Mouse (Mus musculus): Measurements from ENCODE around the gene Irs3. TPM values are rescaled to one million over a fixed set of nuclear protein-coding genes. Genes with fewer than 3 reads are reported as not detected.

Gene Irs3
- polyA plus RNA-seq, 1 experiment from 2014 or later = 0.16 TPM

DNA sequence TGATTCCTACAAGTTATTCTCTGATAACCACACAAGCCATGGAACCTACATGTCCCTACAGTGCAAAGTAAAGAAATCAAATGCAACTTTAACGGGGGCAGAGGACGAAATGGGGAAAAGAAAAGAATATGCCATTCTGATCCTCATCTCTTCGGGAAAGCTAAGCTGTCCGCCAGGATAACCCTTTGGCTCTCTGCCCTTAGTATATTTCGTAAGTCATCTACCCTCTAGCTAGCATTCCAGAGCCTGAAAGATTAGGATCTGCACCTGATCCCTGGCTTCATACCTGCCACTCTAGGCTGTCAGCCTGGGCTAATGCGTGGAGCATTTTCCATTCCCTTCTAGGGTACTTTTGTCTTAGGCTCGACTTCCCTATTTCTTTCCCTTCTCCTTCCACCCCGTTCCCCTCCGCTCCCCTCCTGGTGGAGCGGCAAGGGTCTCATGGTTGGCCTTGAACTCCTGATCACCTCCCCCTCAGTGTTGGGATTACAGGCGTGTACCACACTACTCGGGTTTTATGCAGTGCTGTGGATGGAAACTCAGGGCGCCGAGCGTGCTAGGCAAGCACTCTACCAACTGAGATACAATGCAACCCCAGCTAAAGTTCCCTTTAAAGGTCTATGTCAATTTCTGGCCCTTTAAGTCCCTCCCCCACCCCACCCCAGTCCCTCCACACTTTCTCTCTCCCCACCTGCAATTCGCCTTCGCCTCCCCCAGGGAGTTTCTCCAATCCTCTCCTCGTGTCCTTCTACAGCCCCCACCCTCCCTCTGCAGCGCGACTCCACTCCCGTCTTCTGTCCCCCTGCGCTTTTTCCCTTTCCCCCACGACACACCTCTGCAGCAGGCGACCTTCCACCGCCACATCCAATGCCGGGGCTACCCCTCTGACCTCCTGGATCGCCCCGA is 38.1 kb upstream of the Irs3 start:
- no peak for ATAC-seq
- H3K4me3 ChIP-seq (ENCODE audit: low read length) = peak overlapping the region; percentile 78
- H3K4me2 ChIP-seq (ENCODE audit: low read length) = peak overlapping the region; percentile 94
- peaks cover 17% of the 10 kb centered on the region for H3K4me1 ChIP-seq (ENCODE audit: control insufficient read depth, insufficient read depth, low read depth, low read length)
- WGBS = 12% methylated on average over 28 of the region's 28 CpGs
- H3K36me3 ChIP-seq (ENCODE audit: control insufficient read depth, insufficient read depth, low read length) = no peaks in the 10 kb centered on the region
- no peaks in the 10 kb centered on the region for H3K9me3 ChIP-seq (ENCODE audit: control insufficient read depth, low read length)
- no peaks in the 10 kb centered on the region for H3K27me3 ChIP-seq (replicated peaks; ENCODE audit: control insufficient read depth, insufficient read depth, low read length)
- H3K27ac ChIP-seq (ENCODE audit: low read depth, low read length) = peak overlapping the region; percentile 88
- H3K9ac ChIP-seq (ENCODE audit: low read depth, low read length) = peak overlapping the region; percentile 77

DNA sequence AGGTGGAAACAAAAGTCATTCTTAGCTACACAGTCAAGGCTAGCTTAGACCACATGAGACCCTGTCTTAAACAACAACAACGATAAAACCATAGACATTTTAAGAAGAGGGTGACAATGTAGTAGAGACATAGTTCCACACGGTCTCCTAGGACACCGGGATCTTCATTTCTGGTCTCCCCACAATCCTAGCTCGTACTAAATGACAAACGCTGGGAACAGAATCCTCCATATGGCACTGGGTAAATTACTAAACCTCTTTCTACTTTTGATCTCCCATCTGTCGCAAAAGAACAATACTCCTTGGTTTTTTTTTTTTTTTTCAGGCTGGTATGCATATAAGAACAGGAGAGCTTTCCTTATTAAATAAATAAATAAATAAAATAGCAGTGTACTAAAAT is 37.0 kb upstream of the Irs3 start:
- Histone ChIP-seq H3K9ac (ENCODE audit: low read depth, low read length) (0 out of 2 replicates have a peak overlapping the region, but pooled peaks have one; percentile 18), H3K27ac (ENCODE audit: low read depth, low read length) (no peak overlapping the region), H3K4me1 (ENCODE audit: control insufficient read depth, insufficient read depth, low read depth, low read length) (peaks cover 17% of the 10 kb centered on the region), H3K9me3 (ENCODE audit: control insufficient read depth, low read length) (no peaks in the 10 kb centered on the region), H3K27me3 (replicated peaks; ENCODE audit: control insufficient read depth, insufficient read depth, low read length) (no peaks in the 10 kb centered on the region), H3K4me3 (ENCODE audit: low read length) (no peak overlapping the region), H3K4me2 (ENCODE audit: low read length) (peak overlapping the region; percentile 29; the same call in 1 of the 2 replicates), H3K36me3 (ENCODE audit: control insufficient read depth, insufficient read depth, low read length) (no peaks in the 10 kb centered on the region)
- no peak for ATAC-seq
- 66% methylated on average over 6 of the region's 6 CpGs for WGBS

DNA sequence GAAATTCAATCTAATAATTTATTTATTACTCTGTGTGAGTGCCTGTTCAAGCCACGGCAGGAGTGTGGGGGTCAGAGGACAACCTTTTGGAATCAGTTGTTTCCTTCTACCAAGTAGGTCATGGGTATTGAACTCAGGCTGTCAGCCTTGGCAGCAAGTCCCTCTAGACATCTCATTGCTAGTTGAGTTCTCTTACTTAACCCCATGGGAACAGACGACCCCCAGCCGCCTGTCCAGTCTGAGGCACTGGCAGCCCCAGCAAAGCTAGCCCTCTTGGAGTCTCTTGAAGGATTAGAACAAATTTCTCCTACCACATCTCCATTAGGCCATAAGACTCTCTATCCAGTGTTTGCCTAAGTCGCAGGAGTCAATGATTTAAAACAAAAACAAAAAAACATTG is 34.2 kb upstream of the Irs3 start:
- no peak for ATAC-seq
- Histone ChIP-seq H3K36me3 (ENCODE audit: control insufficient read depth, insufficient read depth, low read length) (no peaks in the 10 kb centered on the region), H3K27ac (ENCODE audit: low read depth, low read length) (no peak overlapping the region), H3K4me2 (ENCODE audit: low read length) (no peak overlapping the region), H3K9ac (ENCODE audit: low read depth, low read length) (no peak overlapping the region), H3K9me3 (ENCODE audit: control insufficient read depth, low read length) (no peaks in the 10 kb centered on the region), H3K4me3 (ENCODE audit: low read length) (no peak overlapping the region), H3K4me1 (ENCODE audit: control insufficient read depth, insufficient read depth, low read depth, low read length) (peaks cover 17% of the 10 kb centered on the region), H3K27me3 (replicated peaks; ENCODE audit: control insufficient read depth, insufficient read depth, low read length) (no peaks in the 10 kb centered on the region)
- 86% methylated on average over 4 of the region's 4 CpGs for WGBS

DNA sequence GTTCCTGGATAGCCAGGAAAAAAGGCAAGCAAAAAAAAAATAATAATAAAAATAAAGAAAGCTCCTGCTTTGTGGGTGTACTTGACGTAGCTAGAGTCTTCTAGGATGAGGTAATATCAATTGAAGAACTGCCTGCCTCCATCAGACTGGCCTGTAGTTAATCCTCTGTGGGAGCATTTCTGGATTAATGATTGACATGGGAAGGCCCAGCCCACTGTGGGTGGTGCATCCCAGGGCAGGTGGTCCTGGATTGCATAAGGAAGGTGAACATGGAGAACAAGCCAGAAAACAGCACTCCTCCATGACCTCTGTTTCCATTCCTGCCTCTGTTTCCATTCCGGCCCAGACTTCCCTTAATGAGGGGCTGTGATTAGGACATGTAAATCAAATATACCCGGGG is 33.2 kb upstream of the Irs3 start:
- no peak overlapping the region for H3K4me2 ChIP-seq (ENCODE audit: low read length)
- peaks cover 17% of the 10 kb centered on the region for H3K4me1 ChIP-seq (ENCODE audit: control insufficient read depth, insufficient read depth, low read depth, low read length)
- H3K4me3 ChIP-seq (ENCODE audit: low read length) = no peak overlapping the region
- H3K27ac ChIP-seq (ENCODE audit: low read depth, low read length) = no peak overlapping the region
- H3K27me3 ChIP-seq (replicated peaks; ENCODE audit: control insufficient read depth, insufficient read depth, low read length) = no peaks in the 10 kb centered on the region
- no peak overlapping the region for H3K9ac ChIP-seq (ENCODE audit: low read depth, low read length)
- no peak for ATAC-seq
- H3K36me3 ChIP-seq (ENCODE audit: control insufficient read depth, insufficient read depth, low read length) = no peaks in the 10 kb centered on the region
- H3K9me3 ChIP-seq (ENCODE audit: control insufficient read depth, low read length) = no peaks in the 10 kb centered on the region
- 89% methylated on average over 3 of the region's 3 CpGs for WGBS

GRCm38 (mm10) chr5:137677859-137678258 is 32.3 kb upstream of the Irs3 start:
- Histone ChIP-seq H3K9me3 (ENCODE audit: control insufficient read depth, low read length) (no peaks in the 10 kb centered on the region), H3K4me2 (ENCODE audit: low read length) (no peak overlapping the region), H3K4me3 (ENCODE audit: low read length) (no peak overlapping the region), H3K27me3 (replicated peaks; ENCODE audit: control insufficient read depth, insufficient read depth, low read length) (no peaks in the 10 kb centered on the region), H3K27ac (ENCODE audit: low read depth, low read length) (no peak overlapping the region), H3K36me3 (ENCODE audit: control insufficient read depth, insufficient read depth, low read length) (no peaks in the 10 kb centered on the region), H3K9ac (ENCODE audit: low read depth, low read length) (no peak overlapping the region), H3K4me1 (ENCODE audit: control insufficient read depth, insufficient read depth, low read depth, low read length) (peaks cover 8% of the 10 kb centered on the region)
- ATAC-seq = no peak
- 97% methylated on average over 8 of the region's 8 CpGs for WGBS

DNA sequence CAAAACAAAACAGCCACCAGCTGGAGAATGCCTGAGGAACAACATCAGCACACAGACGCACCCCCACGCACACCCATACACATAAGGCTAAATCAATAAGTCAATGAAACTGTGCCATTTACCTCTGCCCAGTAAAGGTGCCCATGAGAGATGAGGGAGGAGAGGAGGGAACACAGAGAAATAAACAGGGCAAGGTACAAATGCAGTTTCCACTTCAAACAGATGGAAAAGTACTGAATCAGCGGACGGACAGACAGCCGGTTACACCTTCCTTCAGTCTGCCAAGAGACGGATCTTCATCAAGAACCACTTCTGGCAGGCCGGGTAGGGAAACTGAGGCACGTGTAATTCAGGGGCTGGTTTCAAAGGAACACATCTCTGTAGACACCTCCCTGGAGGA is 29.3 kb upstream of the Irs3 start:
- no peaks in the 10 kb centered on the region for H3K9me3 ChIP-seq (ENCODE audit: control insufficient read depth, low read length)
- H3K4me1 ChIP-seq (ENCODE audit: control insufficient read depth, insufficient read depth, low read depth, low read length) = peaks cover 6% of the 10 kb centered on the region
- 95% methylated on average over 8 of the region's 8 CpGs for whole genome bisulfite sequencing
- ATAC-seq = no peak
- H3K9ac ChIP-seq (ENCODE audit: low read depth, low read length) = no peak overlapping the region
- H3K27ac ChIP-seq (ENCODE audit: low read depth, low read length) = no peak overlapping the region
- no peak overlapping the region for H3K4me2 ChIP-seq (ENCODE audit: low read length)
- no peaks in the 10 kb centered on the region for H3K36me3 ChIP-seq (ENCODE audit: control insufficient read depth, insufficient read depth, low read length)
- H3K4me3 ChIP-seq (ENCODE audit: low read length) = no peak overlapping the region
- H3K27me3 ChIP-seq (replicated peaks; ENCODE audit: control insufficient read depth, insufficient read depth, low read length) = no peaks in the 10 kb centered on the region

DNA sequence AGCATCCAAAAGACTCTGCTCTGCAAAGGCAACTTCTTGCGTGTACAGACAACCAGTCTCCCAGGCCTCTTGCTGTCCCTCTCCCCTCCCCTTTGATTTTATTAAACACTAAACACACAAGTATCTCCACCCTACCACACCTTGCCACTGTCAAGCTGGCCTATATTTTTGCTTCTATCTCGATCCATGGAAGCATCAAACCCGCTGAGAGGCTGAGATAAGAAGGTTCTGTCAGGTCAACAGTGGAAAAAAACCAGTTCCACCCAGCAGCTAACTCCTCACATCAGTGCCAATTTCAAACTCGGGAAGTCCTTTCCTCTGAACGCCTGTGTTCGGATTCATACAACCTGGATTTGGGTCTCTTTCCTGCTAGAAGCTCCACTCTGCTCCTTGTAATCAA is 27.5 kb upstream of the Irs3 start:
- Histone ChIP-seq H3K27me3 (replicated peaks; ENCODE audit: control insufficient read depth, insufficient read depth, low read length) (no peaks in the 10 kb centered on the region), H3K27ac (ENCODE audit: low read depth, low read length) (no peak overlapping the region), H3K9ac (ENCODE audit: low read depth, low read length) (no peak overlapping the region), H3K36me3 (ENCODE audit: control insufficient read depth, insufficient read depth, low read length) (no peaks in the 10 kb centered on the region), H3K4me2 (ENCODE audit: low read length) (no peak overlapping the region), H3K4me3 (ENCODE audit: low read length) (no peak overlapping the region), H3K9me3 (ENCODE audit: control insufficient read depth, low read length) (no peaks in the 10 kb centered on the region), H3K4me1 (ENCODE audit: control insufficient read depth, insufficient read depth, low read depth, low read length) (peaks cover 6% of the 10 kb centered on the region)
- ATAC-seq = no peak
- 93% methylated on average over 6 of the region's 6 CpGs for WGBS

DNA sequence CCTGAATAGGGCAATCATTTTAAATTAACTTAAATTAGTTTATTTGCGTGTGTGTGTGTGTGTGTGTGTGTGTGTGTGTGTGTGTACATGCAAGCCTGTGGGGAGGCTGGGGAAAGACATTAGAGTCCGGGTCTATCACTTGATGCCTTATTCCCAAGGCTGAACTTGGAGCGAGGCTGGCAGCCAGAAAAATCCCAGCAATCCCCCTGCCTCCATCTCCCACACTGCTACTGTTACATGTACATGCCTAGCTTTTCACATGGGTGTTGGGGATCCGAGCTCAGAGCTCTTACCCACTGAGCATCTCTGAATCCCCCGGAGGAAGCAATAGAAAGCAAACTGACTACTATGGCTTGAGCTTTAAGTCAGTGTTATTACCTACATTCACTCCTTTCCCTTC is 26.8 kb upstream of the Irs3 start:
- Histone ChIP-seq H3K4me1 (ENCODE audit: control insufficient read depth, insufficient read depth, low read depth, low read length) (peaks cover 6% of the 10 kb centered on the region), H3K36me3 (ENCODE audit: control insufficient read depth, insufficient read depth, low read length) (no peaks in the 10 kb centered on the region), H3K9ac (ENCODE audit: low read depth, low read length) (no peak overlapping the region), H3K4me3 (ENCODE audit: low read length) (no peak overlapping the region), H3K4me2 (ENCODE audit: low read length) (no peak overlapping the region), H3K9me3 (ENCODE audit: control insufficient read depth, low read length) (no peaks in the 10 kb centered on the region), H3K27ac (ENCODE audit: low read depth, low read length) (no peak overlapping the region), H3K27me3 (replicated peaks; ENCODE audit: control insufficient read depth, insufficient read depth, low read length) (no peaks in the 10 kb centered on the region)
- no peak for ATAC-seq
- 82% methylated on average over 5 of the region's 5 CpGs for WGBS

DNA sequence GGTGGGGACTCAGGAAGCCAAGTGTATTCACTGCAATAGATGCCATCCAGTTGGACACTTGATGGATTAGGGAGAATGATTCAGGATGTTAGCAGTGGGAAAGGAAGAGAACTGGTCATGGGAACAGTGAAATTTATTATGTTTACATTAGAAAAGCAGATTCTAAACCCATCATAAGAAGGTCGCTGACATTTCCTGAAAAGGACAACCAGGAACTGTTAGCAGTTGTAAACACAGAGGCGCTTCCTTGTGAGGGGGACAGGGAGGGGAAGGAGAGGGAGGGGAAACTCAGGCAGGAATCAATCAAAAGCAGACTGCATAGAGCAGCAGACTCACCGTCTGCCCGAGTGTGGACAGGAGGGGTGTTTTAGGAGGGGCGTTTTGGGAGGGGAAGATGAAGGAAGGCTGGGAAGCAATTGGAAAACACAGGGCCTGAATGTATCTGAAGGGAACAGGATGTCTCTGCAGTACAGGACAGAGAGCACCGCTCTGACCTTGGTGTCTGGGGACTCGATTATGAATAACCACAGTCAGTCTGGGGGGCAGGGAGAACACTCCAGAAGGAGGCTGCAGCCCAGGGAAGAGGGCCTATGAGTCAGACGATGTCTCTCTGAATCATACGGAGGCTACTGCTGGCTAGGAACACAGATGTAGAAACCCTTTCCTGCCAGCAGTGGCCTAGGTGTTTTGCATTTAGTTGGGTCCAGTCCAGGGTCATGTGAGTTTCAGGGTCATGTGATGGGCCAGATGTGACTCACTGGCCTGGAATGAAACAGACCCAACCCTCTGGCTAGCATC is 26.1 kb upstream of the Irs3 start:
- Histone ChIP-seq H3K4me2 (ENCODE audit: low read length) (no peak overlapping the region), H3K27me3 (replicated peaks; ENCODE audit: control insufficient read depth, insufficient read depth, low read length) (no peaks in the 10 kb centered on the region), H3K9me3 (ENCODE audit: control insufficient read depth, low read length) (no peaks in the 10 kb centered on the region), H3K4me1 (ENCODE audit: control insufficient read depth, insufficient read depth, low read depth, low read length) (peaks cover 6% of the 10 kb centered on the region), H3K4me3 (ENCODE audit: low read length) (no peak overlapping the region), H3K36me3 (ENCODE audit: control insufficient read depth, insufficient read depth, low read length) (0 out of 2 replicates have a peak, but pooled peaks cover 4% of the 10 kb centered on the region), H3K9ac (ENCODE audit: low read depth, low read length) (no peak overlapping the region; the same call in 1 of the 2 replicates), H3K27ac (ENCODE audit: low read depth, low read length) (0 out of 2 replicates have a peak overlapping the region, but pooled peaks have one; percentile 39)
- 45% methylated on average over 9 of the region's 9 CpGs for WGBS
- ATAC-seq = no peak

Data from hindbrain, embryonic 16.5 days (tissue).